Mouse (Mus musculus): ENCODE measurements at regions not wholly inside any gene's neighbourhood (a gene's known extent, or its start where the extent isn't known, plus 50 kb on each side); places are given as distances from the start of the nearest gene placed in this dataset.
A peak's percentile ranks its signal among the peaks of the same experiment; 100 is the strongest.

DNA sequence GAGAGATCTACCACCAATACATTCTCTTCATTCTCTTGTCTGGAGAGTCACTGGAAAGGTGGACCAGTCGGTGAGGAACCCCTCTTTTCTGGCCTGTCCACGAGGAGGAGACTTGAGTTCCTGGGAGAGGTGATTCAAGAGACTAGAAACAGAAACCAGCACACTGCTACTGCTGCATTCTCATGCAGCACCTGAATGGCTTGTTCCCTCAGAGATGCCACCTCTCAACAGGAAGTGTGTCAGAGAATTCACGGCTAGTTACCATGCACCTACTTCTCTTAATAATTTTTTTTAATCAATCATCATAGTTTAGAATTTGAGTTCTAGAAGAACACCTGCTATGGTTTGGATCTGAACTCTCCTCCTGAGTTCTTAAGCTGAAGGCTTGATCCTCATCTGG lies 52.0 kb upstream of the Dynlrb2 start:
- peak; percentile 18 for DNase-seq (ENCODE audit: low read depth)

DNA sequence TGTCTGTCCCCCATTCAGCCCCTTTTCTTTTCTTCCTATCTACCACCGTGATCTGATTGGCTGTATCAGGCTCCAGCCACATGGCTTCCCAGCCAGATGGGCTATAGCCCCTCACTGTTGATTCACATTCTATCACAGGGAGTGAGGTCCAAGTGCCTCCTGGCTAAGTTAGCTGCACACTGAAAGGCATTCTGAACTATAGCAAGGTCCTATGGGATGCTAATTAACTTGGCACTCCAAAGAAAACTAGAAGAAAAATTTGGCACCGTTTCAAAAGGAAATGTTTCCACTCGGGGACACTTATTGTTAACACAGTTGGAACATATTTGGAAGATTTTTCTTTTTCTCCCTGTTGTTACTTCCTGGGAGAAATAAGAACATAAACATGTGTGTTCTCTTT lies 53.4 kb upstream of the Dynlrb2 start:
- no peak for DNase-seq (ENCODE audit: low read depth)

DNA sequence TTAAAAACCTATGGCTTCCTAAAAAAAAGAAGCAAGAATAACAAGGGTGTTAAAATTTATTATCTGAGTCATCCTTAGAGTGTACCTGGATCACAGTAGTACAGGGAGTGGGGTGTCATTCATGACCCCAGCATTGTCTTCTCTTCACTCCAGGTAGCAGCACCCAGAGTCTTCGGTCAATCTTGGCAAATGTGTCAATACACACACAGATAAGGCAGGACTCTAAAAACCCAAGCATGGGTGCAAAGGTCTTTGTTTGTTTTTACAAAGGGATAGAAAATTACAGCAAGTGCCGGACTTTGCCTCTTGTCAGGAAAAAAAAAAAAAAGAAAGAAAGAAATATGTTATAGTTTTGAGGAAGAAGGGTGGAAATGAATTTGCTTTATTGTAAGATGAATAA lies 57.3 kb upstream of the Dynlrb2 start:
- DNase-seq (ENCODE audit: low read depth), result no peak

DNA sequence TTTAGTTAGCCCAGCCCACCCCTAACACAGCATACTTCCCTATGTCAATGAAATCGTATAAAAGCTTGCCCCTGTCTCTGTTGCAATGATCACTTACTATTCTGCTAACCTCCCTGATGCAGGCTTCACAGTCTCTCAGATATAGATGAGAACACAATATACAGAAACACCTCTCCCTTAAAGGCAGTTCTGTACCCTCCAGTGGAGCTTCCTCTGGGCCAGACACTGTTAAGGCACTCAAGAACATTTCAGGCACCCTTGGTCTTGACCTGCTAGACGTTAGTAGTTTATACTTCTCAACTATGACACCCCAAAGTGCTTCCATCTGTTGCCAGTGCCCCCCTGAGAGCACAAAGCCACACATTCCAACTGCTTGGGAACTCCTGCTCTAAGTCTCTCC lies 61.9 kb upstream of the Dynlrb2 start:
- DNase-seq (ENCODE audit: low read depth), result no peak

DNA sequence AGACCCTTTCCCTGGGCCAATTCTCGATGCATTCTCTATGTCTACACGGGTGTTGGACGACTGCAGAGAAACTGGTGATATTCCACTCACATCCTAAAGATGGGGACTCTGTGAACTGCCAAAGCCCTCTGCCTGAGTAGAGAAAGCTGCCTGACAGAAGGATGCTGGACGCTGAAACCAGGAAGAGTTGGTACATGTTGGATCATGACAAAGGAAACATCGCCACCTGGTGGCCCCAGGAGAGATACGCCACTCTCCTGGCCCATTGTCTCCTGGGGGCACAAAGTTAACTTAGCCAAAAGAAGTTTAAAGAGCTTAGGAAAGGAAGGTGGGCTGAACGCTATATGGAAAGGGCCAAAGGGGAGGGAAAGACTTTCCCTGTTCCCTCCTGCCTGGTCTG lies 65.9 kb upstream of the Dynlrb2 start:
- peak; percentile 62 for DNase-seq (ENCODE audit: low read depth)

DNA sequence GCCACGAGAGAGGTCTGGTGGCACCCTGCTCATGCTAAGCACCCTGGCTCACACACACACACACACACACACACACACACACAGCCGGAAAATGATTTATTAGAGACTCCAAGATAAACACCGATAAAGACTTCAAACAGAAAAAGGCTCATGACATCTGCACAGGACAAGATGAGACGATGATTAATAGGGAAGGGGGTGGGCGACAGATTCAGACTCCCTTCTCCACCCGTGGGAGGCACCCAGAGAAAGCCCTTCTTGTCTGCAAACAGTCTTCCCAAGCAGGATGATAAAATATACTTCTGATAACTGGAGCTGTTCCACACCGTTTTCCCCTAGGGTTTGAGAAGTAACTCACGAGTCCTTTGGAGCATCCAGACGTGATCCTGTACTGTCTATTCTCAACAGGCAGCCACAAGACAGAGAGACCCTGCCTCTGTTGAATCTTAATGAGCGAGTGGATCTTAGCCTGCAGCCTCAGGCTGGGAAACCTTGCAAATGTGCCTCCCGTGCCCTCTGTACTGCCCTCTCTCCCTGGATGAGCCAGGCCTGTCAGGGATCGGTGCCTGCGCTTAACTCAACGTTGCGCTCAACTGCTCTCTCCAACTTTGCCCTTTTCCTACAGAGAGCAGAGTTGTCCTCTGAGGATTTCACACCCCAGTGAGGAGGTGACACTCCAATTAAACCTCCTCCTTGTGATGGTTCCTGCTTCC lies 69.3 kb upstream of the Dynlrb2 start:
- DNase-seq (ENCODE audit: low read depth), result no peak

DNA sequence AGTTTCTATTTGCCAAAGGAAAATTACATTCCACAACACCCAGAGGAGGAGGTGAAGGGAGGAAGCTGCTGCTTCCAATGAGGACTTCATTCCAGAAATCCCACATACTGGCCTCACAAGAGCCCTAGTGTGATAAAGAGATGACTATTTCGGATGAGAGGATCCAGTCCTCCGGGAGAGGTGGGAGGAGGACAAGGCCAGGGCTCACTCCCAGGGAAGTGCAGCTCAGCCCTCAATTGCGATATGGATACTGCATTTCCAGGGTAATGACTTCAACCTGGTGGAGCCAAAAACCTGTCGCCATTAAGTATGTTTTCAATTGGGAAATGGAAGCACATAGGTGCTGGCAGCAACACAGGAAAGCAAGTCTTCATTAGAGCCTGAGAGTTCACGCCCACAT lies 74.7 kb upstream of the Dynlrb2 start:
- no peak for DNase-seq (ENCODE audit: low read depth)

DNA sequence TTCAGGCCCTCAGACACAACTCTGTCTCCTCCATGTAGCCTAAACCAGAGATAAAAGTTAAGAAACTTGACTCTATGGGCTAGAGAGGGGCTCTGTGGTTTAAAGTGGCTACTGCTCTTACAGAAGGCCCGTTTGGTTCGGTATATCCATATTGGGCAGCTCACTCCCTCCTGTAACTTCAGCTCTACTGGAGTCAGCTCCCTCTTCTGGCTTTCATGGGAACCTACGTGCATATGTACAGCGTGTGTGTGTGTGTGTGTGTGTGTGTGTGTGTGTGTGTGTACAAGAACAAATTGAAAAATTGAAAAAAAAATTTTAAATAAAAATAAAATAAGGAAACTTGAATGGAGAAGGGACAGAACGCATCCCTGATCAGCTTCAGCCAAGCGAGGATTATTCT lies 75.1 kb upstream of the Dynlrb2 start:
- DNase-seq (ENCODE audit: low read depth), result no peak

DNA sequence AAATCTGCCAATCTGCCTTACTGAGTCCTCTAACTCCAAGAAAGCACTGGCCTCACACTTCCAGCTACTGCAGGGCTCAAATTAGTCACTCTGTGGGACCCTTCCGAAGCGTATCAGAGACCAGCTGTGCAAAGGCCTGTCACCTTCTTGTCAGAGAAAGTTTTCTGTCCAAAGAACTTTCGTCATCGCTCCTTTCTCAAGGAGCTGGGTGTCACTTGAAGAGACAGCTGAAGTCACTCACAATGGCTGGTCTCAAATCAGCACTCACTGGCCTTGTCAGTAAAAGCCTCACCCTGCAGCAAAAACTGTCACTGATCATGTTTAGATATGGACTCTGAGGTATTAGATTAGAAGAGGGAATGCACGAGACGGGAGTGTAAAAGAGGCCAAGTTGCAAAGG lies 81.9 kb upstream of the Dynlrb2 start:
- DNase-seq (ENCODE audit: low read depth), result no peak

DNA sequence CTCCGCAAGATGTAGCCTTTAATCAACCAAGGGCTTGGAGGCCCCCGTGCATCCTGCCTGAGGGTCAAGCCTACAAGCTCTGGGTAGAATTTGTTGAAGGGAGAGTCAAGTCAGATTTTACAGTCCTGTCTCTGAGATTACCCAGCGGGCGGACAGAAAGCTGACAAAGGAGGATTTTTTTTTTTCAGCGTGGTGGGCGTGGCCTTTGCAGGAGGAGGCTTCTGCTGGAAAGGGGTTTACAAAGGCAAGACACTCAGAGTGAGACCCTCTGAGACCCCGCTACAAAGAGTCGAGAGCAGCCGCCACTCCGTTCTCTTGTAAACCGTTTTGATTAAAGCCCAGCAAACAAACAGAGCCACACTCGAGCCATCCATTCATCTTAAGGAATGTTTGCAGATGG lies 92.1 kb upstream of the Dynlrb2 start:
- no peak for DNase-seq (ENCODE audit: low read depth)

DNA sequence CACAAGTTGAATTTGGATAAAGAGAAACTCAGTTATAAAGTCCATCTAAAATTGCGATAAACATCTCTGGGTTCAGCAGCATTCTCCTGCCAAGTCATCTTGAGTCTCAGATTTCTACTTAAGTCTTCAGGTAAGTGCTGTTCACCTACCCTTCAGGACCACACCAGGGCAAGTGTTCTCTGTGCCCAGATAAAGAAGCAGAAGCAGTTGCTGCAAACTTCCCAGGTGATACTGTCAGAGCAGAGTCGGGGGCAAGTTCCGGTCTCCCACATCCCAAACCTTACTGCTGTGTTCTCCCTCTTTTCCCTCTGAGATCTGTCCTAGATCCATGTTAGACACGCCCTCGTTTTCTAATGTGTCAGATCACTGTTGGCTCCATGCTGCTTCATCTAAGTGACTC lies 94.7 kb upstream of the Dynlrb2 start:
- DNase-seq (ENCODE audit: low read depth), result no peak

DNA sequence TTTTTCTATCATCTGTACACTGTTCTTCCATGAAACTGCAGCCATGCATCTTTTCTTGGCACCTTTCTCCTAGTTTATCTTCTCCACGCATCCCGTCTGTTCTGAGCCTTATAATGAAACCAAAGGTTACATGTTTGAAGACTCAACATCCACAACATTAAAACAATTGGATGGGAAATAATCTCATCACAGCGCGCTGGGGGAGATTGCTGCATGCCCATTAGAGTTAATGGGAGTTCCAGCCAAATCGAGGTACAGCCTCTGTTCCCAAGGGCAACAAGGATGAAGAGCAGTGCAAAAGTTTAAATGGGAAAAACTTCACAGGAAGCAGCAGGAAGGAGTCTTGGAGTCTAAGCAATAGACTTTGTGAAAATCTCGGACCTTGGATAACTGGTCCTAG lies 95.8 kb upstream of the Dynlrb2 start:
- DNase-seq (ENCODE audit: low read depth), result no peak

DNA sequence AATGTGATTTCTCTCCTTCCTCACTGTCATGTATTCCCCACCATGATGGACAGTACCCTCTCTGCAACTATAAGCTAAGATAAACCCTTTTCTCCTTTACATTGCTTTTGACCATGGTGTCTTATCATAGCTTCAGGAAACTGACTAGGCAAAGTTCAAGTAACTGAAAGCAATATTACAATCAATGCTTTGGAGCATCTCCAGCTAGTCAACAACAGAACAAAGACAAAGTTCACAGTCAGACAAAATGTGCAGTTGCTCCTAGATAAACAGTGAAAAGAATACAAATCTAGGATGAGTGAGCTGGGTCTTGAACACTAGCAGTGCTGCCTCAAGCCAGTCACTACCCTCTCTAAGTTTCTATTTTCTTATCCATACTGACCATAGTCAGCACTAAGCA lies 100.2 kb upstream of the Dynlrb2 start:
- DNase-seq (ENCODE audit: low read depth), result no peak

DNA sequence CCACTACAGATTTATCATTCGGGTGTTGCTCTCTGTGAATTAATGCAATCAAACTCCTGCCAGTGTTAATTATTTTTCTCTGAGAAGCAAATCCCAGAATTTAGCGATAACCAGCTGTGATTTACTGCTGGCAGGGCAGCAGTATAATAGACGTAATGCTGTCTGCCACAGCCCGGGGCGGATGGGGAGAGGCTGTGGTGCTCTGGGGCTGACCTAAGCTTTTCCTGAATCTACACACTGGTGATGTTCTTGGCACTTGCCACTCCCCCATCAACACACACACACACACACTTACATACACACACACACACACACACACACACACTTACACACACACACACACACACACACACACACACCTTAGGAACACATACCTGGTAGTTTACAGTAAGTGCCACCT lies 101.4 kb upstream of the Dynlrb2 start:
- no peak for DNase-seq (ENCODE audit: low read depth)

DNA sequence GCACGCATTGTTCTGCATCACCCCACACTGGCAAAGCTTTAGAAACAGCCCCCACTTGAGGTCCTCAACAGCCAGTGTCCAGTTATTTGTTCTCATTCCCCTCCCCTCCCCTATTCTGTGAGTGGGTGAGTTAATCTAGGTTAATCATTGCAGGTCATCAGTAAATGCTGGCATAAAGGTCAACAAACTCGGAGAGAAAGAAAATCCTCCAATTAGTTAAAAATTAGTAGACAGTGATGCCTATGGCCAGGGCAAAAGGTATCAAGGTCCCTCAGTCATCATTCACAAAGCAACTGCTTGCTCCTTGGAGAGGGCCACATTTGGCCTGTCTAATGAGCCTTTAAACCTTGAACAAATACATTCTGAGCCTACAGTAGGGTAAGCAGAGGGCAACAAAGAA lies 105.3 kb upstream of the Dynlrb2 start:
- DNase-seq (ENCODE audit: low read depth), result no peak

DNA sequence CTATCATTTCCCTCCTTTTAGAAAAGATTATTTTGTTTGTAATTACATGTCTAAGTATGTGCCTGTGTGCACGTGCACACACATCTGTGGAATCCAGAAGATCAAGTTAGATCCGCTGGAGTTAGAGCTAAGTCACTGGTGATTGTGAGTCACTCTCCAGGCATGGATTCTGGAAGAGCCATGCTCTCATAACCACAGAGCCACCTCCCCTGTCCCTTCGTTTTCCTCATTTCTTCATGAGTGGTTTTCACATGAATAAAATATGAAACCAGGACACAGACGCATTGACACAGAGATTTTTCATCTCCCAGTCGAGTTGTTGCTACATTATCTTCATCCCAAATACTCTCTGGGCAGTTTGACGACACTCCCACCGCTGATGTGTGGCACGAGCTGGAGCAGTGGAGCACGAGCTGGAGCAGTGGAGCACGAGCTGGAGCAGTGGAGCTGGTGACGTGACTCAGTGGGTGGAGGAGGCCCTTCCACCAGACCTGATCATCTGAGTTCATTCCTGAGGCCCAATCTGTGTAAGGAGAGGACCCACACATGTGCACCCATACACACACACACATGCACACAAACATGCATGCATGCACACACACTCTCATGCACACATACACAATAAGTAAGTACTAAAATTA lies 106.1 kb upstream of the Dynlrb2 start:
- no peak for DNase-seq (ENCODE audit: low read depth)

DNA sequence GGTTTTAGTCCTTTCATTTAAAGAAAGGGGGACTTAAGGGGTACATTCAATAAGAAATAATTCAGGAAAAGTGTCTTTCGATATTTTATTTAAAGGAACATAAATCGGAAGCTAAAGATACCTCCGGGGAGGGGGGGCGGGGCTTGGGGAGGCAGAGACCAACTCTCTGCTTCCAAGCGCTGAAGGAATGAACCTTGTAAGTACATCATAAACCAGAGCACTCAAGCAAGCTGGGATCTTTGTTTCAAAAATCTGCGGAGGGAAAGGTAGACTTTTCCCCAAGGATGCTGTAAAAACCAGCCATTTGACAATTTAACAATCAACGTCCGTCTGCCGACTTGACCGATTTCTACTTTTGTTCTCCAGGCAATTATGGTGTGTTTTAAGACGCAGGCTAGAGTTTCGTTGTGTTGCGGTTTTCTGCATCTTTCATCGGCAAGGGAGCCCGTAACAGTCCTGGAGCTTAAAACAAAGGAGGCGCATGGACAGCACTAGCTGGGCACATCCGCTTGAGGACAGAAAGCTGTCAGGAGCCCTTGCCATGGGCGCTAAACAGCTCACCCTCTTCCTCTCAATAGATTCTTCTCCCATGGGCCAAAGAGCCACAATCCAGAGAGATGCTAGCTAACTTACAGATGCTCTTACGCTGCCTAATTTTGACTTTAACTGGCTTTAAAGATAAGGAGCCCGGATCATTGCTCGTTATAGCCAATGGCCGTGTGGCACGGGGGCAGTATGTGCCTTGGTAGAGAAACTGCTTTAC lies 119.4 kb upstream of the Dynlrb2 start:
- DNase-seq (ENCODE audit: low read depth), result no peak

DNA sequence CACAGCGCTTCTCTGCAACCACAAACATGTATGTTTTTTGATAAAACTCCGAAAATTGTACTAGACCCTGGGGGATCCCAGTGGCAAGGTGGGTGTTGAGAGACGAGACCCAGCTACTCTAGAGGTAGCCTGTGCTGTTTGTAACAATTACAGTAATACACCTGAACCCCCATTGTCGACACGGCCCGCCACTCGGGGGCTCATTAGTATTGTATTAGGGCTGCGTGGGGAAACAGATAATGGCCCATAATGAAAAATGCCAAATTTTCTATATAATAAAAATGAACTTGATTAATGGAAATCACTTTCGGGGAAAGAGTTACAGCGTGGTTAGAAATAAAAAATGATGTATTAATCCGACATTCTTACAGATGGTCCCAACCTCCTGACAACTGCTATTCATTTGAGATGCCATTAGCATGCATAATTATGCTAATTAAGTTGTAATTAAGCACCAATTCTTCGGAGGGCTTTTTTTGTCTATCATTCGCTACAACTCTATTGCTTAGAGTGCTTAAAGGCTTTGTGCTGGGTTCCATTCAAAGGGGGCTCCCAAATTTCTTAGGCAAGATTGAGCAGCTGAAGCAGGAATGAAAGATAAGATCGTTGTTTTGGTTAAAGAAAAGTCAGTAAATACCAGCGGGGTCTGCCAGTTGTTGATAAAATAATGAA lies 120.2 kb upstream of the Dynlrb2 start:
- DNase-seq (ENCODE audit: low read depth), result no peak

DNA sequence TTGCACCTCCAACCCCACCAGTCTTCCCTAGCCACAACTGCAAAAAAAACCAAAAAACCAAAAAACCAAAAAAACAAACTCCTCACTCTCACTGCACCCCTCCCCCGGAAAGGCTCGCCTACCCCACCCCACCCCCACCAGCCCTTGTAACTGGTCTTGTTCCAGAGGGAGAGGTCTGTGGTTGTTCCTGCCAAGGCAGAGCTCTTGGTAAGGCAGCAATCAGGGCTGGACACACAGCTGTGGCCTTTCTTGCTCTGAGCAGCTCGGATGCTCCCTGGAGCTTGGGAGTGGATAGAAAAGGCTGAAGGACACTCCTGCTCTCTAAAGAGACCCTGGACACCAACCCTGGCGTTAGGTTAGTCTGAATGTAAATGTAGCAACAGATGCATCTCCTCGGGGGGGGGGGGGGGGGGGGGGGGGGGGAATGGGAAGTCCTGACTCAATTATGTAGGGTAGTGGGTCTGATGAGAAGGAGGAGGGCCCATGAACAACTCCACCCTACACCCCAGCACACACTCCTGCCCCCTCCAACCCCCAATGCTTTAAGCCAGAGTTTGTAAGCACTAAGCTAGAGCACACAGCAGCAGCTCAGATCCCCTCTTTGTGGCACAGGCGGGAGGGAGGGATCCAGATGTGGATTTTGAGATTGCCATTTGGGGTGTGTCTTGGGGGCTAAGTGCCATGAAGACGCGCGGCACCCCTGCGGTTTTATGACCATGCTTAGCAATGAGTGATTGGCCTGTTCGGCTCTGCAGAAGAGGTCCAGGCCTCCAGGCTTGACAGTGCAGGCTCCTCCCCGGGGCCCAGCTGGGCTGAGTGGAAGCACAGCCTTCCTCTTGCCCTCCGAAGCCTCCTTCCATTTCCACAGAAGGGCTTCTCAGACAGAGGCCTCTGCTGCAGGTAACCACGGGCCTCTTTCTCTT lies 121.0 kb upstream of the Dynlrb2 start:
- no peak for DNase-seq (ENCODE audit: low read depth)

DNA sequence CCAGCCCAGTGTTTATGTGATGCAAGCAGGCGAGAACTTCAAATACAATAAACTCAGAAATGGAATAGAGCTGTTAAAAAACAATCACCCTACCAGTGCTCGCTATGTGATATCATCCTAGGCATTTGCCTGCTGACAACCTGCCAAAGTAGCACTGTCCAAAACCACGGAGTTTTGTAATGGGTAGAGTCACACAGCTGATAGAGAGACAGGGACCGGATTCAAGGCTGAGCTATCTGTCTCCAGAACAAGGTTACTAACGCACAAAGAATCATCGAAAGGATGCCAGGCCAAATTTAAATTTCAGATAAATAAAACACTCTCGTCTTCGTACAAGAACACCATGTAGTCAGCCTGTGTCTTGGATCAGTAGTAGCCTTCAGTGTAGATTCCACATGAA lies 121.7 kb upstream of the Dynlrb2 start:
- no peak for DNase-seq (ENCODE audit: low read depth)

DNA sequence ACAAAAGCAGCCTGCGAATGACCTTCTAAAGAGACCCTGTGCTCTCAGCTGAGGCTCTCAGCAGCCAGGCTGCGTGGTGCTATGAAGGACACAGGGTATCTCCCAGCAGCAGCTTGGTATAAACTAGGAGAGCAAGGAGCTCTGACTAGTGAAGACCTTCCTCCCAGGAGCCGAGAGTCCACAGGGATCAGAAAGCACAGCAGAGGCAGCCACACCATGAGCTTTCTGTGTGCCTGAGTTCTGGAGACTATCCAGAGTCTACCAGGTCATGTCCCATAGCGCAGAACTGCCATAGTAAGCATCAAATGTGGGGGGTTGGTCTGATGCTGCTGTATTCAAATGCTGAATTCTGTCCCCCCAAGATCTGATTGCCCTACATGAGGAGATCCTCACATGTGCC lies 124.2 kb upstream of the Dynlrb2 start:
- no peak for DNase-seq (ENCODE audit: low read depth)

DNA sequence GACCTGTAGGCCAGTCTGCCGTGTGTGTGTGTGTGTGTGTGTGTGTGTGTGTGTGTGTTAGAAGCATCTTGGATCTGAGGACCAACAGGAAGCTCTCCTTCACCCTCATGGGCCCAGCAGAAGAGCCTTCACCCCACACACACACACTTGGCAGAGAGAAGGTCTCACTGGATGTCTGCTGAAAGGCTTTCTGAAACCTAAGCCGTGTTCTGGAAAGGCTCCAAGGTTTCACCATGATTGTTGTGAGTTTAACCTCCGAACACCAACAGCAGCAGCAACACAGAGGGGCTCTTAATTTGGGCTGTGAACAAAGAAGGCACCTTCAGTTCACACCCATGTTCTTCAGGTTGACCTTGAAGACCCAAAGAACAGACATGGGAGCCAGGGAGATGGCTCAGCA lies 124.9 kb upstream of the Dynlrb2 start:
- DNase-seq (ENCODE audit: low read depth), result no peak
